Mouse (Mus musculus) embryonic facial prominence, embryonic 11.5 days (tissue): ENCODE measurements around the gene Rps19bp1. TPM values are rescaled to one million over a fixed set of nuclear protein-coding genes. Genes with fewer than 3 reads are reported as not detected.

Experiments used
- ATAC-seq: fragments of 200-750 bp; cut with Nextera tagmentation; replicated peaks from 2 replicates; pipeline ENCODE4 v1.8.0; 2017; ENCODE audit warnings: low read depth; ENCODE audit not compliant: insufficient number of reproducible peaks, low FRiP score, low TSS enrichment
- DNase-seq: peaks from one replicate; pipeline ENCODE4 v3.0.0-alpha.2; 2015; ENCODE audit warnings: low spot score
- H3K27ac ChIP-seq: fragments of 300-500 bp; sonication (generic); replicated peaks from 2 replicates; pipeline ENCODE4 v1.5.1; 2014; ENCODE audit warnings: mild to moderate bottlenecking, low read depth, low read length, control low read depth
- H3K27me3 ChIP-seq: fragments of 300-500 bp; sonication (generic); 2 replicates; pipeline ENCODE4 v1.6.1; 2014; ENCODE audit warnings: mild to moderate bottlenecking, low read length, moderate library complexity, mixed read lengths; ENCODE audit not compliant: control insufficient read depth, insufficient read depth
- H3K36me3 ChIP-seq: fragments of 300-500 bp; sonication (generic); replicated peaks from 2 replicates; pipeline ENCODE4 v1.6.1; 2014; ENCODE audit warnings: low read depth, mild to moderate bottlenecking, low read length, moderate library complexity, mixed read lengths; ENCODE audit not compliant: control insufficient read depth, insufficient read depth
- H3K4me1 ChIP-seq: fragments of 300-500 bp; sonication (generic); 2 replicates; pipeline ENCODE4 v1.6.1; 2014; ENCODE audit warnings: low read length, mixed read lengths; ENCODE audit not compliant: control insufficient read depth, insufficient read depth
- H3K4me2 ChIP-seq: fragments of 300-500 bp; sonication (generic); 2 replicates; pipeline ENCODE4 v1.6.1; 2014; ENCODE audit warnings: low read depth, mild to moderate bottlenecking, control low read depth, low read length, moderate library complexity
- H3K4me3 ChIP-seq: fragments of 300-500 bp; sonication (generic); 2 replicates; pipeline ENCODE4 v1.5.1; 2014; ENCODE audit warnings: low read depth, low read length, control low read depth
- H3K9ac ChIP-seq: fragments of 300-500 bp; sonication (generic); replicated peaks from 2 replicates; pipeline ENCODE4 v1.6.1; 2014; ENCODE audit warnings: mild to moderate bottlenecking, control low read depth, low read length
- H3K9me3 ChIP-seq: fragments of 300-500 bp; sonication (generic); replicated peaks from 2 replicates; pipeline ENCODE4 v1.6.1; 2016; ENCODE audit warnings: mild to moderate bottlenecking, low read length, inconsistent platforms, mixed read lengths; ENCODE audit not compliant: control insufficient read depth
- WGBS: fragments of 180-500 bp; shearing (Covaris S2); extraction: QIAGEN DNeasy Blood & Tissue Kit; methylation state at CpG from one replicate; pipeline ENCODE4 v1.1.7; 2014; 5-methylcytosine and 5-hydroxymethylcytosine counted together
- polyA plus RNA-seq: library from polyadenylated mRNA; unstranded; fragments of >200 nt; fragmentation: Nextera tagmentation; extraction: Ambion mirVana; gene quantifications from 2 replicates; pipeline ENCODE4 v1.2.1, GENCODE M21; 2014

Rps19bp1 gene
- polyA plus RNA-seq, 1 experiment from 2014 or later: 83.1 TPM

GRCm38 (mm10) chr15:80219705-80220657 lies 44.1 kb downstream of the Rps19bp1 start:
- ATAC-seq: no peak
- WGBS: 56% methylated on average over 4 of the region's 4 CpGs

GRCm38 (mm10) chr15:80219211-80219610 lies 44.9 kb downstream of the Rps19bp1 start:
- DNase-seq (peak; percentile 53), ATAC-seq (no peak)
- no peak overlapping the region for H3K9ac ChIP-seq
- H3K36me3 ChIP-seq: no peaks in the 10 kb centered on the region
- H3K27ac ChIP-seq: no peak overlapping the region
- H3K4me2 ChIP-seq: no peak overlapping the region
- WGBS: 45% methylated on average over 14 of the region's 14 CpGs
- peaks cover 3% of the 10 kb centered on the region; the same call in 1 of the 2 replicates for H3K4me1 ChIP-seq
- H3K27me3 ChIP-seq: no peaks in the 10 kb centered on the region
- H3K4me3 ChIP-seq: no peak overlapping the region
- no peaks in the 10 kb centered on the region for H3K9me3 ChIP-seq

More at GRCm38 (mm10) chr15:80219705-80220657, 44.1 kb downstream of the Rps19bp1 start:
- Histone ChIP-seq H3K27me3 (no peaks in the 10 kb centered on the region), H3K9ac (no peak overlapping the region), H3K4me1 (peaks cover 3% of the 10 kb centered on the region; the same call in 1 of the 2 replicates), H3K4me2 (no peak overlapping the region), H3K36me3 (no peaks in the 10 kb centered on the region), H3K27ac (no peak overlapping the region), H3K4me3 (no peak overlapping the region), H3K9me3 (no peaks in the 10 kb centered on the region)
- no peak for DNase-seq

GRCm38 (mm10) chr15:80217476-80217875 lies 46.6 kb downstream of the Rps19bp1 start:
- no peak for ATAC-seq
- Histone ChIP-seq H3K4me2 (no peak overlapping the region), H3K27ac (no peak overlapping the region), H3K9me3 (no peaks in the 10 kb centered on the region), H3K4me3 (no peak overlapping the region), H3K9ac (no peak overlapping the region), H3K27me3 (no peaks in the 10 kb centered on the region), H3K4me1 (peaks cover 3% of the 10 kb centered on the region; the same call in 1 of the 2 replicates), H3K36me3 (no peaks in the 10 kb centered on the region)
- 93% methylated on average over 10 of the region's 10 CpGs for WGBS
- DNase-seq: no peak

- H3K27ac ChIP-seq: no peak overlapping the region
- DNase-seq: no peak
- no peak overlapping the region for H3K4me3 ChIP-seq
- WGBS: 63% methylated on average over 9 of the region's 9 CpGs
- H3K36me3 ChIP-seq: peaks cover 3% of the 10 kb centered on the region; the same call in 1 of the 2 replicates
- H3K9ac ChIP-seq: no peak overlapping the region
- ATAC-seq: no peak
- peaks cover 3% of the 10 kb centered on the region; the same call in 1 of the 2 replicates for H3K4me1 ChIP-seq
- no peak overlapping the region for H3K4me2 ChIP-seq
- no peaks in the 10 kb centered on the region for H3K9me3 ChIP-seq
- H3K27me3 ChIP-seq: no peaks in the 10 kb centered on the region
These were observed 47.7 kb downstream of the Rps19bp1 start for GRCm38 (mm10) chr15:80216480-80216820.

GRCm38 (mm10) chr15:80215716-80216479 lies 48.2 kb downstream of the Rps19bp1 start:
- Histone ChIP-seq H3K36me3 (peaks cover 3% of the 10 kb centered on the region; the same call in 1 of the 2 replicates), H3K9ac (no peak overlapping the region), H3K4me1 (peaks cover 3% of the 10 kb centered on the region; the same call in 1 of the 2 replicates), H3K9me3 (no peaks in the 10 kb centered on the region), H3K27me3 (no peaks in the 10 kb centered on the region), H3K4me2 (no peak overlapping the region), H3K4me3 (no peak overlapping the region), H3K27ac (no peak overlapping the region)
- WGBS: 15% methylated on average over 10 of the region's 10 CpGs
- ATAC-seq (no peak), DNase-seq (peak; percentile 33)

GRCm38 (mm10) chr15:80213688-80214087 lies 50.4 kb downstream of the Rps19bp1 start:
- no peak overlapping the region for H3K4me2 ChIP-seq
- H3K36me3 ChIP-seq: peaks cover 3% of the 10 kb centered on the region; the same call in 1 of the 2 replicates
- H3K27me3 ChIP-seq: no peaks in the 10 kb centered on the region
- H3K27ac ChIP-seq: no peak overlapping the region
- DNase-seq (no peak), ATAC-seq (no peak)
- H3K4me3 ChIP-seq: no peak overlapping the region
- no peaks in the 10 kb centered on the region for H3K9me3 ChIP-seq
- H3K4me1 ChIP-seq: no peaks in the 10 kb centered on the region
- H3K9ac ChIP-seq: no peak overlapping the region
